Mouse (Mus musculus) heart, embryonic 15.5 days (tissue): ENCODE measurements around the gene Arhgap1. TPM values are rescaled to one million over a fixed set of nuclear protein-coding genes. Genes with fewer than 3 reads are reported as not detected.

ENCODE experiments used
- ATAC-seq: fragments of 200-750 bp; cut with Nextera tagmentation; replicated peaks from 2 replicates; pipeline ENCODE4 v1.8.0; 2017; ENCODE audit warnings: low read depth, moderate TSS enrichment; ENCODE audit not compliant: insufficient number of reproducible peaks, insufficient read depth, low FRiP score
- H3K27ac ChIP-seq: fragments of 300-500 bp; sonication (generic); 2 replicates; pipeline ENCODE4 v1.5.1; 2015; ENCODE audit warnings: mild to moderate bottlenecking, inconsistent platforms
- H3K27me3 ChIP-seq: fragments of 300-500 bp; sonication (generic); 2 replicates; pipeline ENCODE4 v1.6.1; 2015; ENCODE audit warnings: inconsistent platforms
- H3K36me3 ChIP-seq: fragments of 300-500 bp; sonication (generic); 2 replicates; pipeline ENCODE4 v1.6.1; 2015; ENCODE audit warnings: mild to moderate bottlenecking, inconsistent platforms
- H3K4me1 ChIP-seq: fragments of 300-500 bp; sonication (generic); replicated peaks from 2 replicates; pipeline ENCODE4 v1.6.1; 2015; ENCODE audit warnings: inconsistent platforms
- H3K4me2 ChIP-seq: fragments of 300-500 bp; sonication (generic); 2 replicates; pipeline ENCODE4 v1.6.1; 2015; ENCODE audit warnings: inconsistent platforms, mild to moderate bottlenecking, moderate library complexity
- H3K4me3 ChIP-seq: fragments of 300-500 bp; sonication (generic); 2 replicates; pipeline ENCODE4 v1.5.1; 2015; ENCODE audit warnings: mild to moderate bottlenecking, inconsistent platforms
- H3K9ac ChIP-seq: fragments of 300-500 bp; sonication (generic); 2 replicates; pipeline ENCODE4 v1.6.1; 2015; ENCODE audit warnings: mild to moderate bottlenecking, inconsistent platforms
- H3K9me3 ChIP-seq: fragments of 300-500 bp; sonication (generic); replicated peaks from 2 replicates; pipeline ENCODE4 v1.6.1; 2016; ENCODE audit warnings: inconsistent platforms
- WGBS: fragments of 180-500 bp; shearing (Covaris S2); methylation state at CpG from one replicate; pipeline ENCODE4 v1.1.7; 2015; ENCODE audit warnings: mixed read lengths; 5-methylcytosine and 5-hydroxymethylcytosine counted together
- polyA plus RNA-seq: library from polyadenylated mRNA; unstranded; fragments of >200 nt; fragmentation: Nextera tagmentation; extraction: Ambion mirVana; gene quantifications from 2 replicates; pipeline ENCODE4 v1.2.1, GENCODE M21; 2015

The Arhgap1 gene
- polyA plus RNA-seq, 1 experiment from 2014 or later: 105 TPM

DNA sequence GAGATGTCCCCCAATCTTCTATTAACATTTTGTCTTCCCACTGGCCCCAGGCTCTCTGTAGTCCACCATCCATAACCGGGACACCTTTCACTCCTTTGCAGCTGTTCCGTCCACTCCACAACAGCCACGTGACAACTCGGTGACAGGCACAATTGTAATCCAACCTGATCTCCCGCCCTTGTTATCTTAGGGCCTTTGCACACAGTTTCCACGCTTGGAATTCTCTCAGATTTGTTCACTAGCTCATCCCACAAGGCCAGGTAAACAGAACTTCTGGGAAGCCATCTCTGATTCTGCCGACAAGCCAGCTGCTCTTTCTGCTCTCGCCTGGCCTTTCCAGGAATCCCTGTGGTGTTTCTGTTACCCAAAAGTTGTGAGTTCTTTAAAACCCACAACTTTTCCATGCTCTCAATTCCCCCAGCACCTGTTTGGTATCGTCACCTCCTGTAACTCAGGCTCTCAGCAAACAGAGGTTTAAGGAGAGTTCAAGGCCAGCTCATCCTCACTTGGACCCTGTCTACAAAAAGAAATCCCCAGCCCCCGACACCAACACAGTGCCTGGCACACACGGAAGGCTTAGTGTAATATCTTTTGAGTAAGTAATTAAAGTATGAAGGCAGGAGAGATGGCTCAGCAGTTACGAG lies 16.2 kb upstream of the Arhgap1 start:
- Histone ChIP-seq H3K4me1 (no peaks in the 10 kb centered on the region), H3K4me2 (no peak overlapping the region), H3K27me3 (no peaks in the 10 kb centered on the region), H3K4me3 (no peak overlapping the region), H3K9me3 (no peaks in the 10 kb centered on the region), H3K36me3 (no peaks in the 10 kb centered on the region), H3K9ac (no peak overlapping the region), H3K27ac (no peak overlapping the region)
- ATAC-seq: no peak
- 68% methylated on average over 12 of the region's 12 CpGs for WGBS

DNA sequence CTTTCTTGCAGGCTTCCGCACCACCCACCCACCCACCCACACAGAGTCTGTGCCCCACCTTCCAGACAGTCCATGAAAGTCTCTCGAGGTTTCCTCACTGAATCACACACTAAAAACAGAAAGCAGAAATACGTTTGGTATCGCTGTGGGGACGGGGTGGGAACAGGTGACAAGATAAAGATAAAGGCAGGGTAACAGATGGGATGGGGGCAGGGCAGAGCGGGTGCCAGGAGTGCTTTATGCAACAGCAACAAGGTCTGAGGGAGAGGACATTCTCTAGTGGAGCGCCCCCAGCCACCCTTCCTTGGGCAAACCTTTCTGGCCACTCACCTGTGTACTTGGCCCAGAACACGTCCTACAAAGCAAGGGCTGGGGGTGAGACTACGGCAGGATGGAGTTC lies 14.8 kb upstream of the Arhgap1 start:
- H3K36me3 ChIP-seq: no peaks in the 10 kb centered on the region
- H3K9me3 ChIP-seq: no peaks in the 10 kb centered on the region
- no peak for ATAC-seq
- H3K4me2 ChIP-seq: no peak overlapping the region
- no peaks in the 10 kb centered on the region for H3K4me1 ChIP-seq
- 59% methylated on average over 9 of the region's 9 CpGs for WGBS
- H3K27ac ChIP-seq: no peak overlapping the region
- H3K4me3 ChIP-seq: no peak overlapping the region
- no peak overlapping the region for H3K9ac ChIP-seq
- no peaks in the 10 kb centered on the region for H3K27me3 ChIP-seq

DNA sequence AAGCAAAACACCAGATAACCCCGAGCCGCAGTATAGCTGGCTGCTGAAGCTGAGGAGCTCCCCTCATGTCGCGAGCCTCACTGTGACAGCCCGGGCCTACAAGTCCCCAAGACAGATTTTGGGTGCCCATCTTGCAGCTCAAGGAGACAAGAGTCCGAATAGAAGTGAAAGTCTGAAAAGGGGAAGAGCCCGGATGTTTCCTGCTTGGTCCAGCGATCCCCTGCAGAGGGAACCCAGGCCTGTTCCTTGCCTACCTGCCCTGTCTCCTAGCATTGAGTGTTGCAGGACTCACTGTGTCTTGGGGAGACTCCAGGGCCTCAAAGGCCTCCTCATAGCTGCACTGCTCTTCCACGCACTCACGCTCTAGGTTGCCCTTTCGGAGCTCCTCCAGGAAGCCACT lies 14.2 kb upstream of the Arhgap1 start:
- H3K4me2 ChIP-seq: no peak overlapping the region
- H3K9ac ChIP-seq: no peak overlapping the region
- H3K4me3 ChIP-seq: no peak overlapping the region
- 77% methylated on average over 11 of the region's 11 CpGs for WGBS
- no peaks in the 10 kb centered on the region for H3K9me3 ChIP-seq
- H3K27ac ChIP-seq: no peak overlapping the region
- no peaks in the 10 kb centered on the region for H3K27me3 ChIP-seq
- ATAC-seq: no peak
- H3K36me3 ChIP-seq: no peaks in the 10 kb centered on the region
- no peaks in the 10 kb centered on the region for H3K4me1 ChIP-seq

DNA sequence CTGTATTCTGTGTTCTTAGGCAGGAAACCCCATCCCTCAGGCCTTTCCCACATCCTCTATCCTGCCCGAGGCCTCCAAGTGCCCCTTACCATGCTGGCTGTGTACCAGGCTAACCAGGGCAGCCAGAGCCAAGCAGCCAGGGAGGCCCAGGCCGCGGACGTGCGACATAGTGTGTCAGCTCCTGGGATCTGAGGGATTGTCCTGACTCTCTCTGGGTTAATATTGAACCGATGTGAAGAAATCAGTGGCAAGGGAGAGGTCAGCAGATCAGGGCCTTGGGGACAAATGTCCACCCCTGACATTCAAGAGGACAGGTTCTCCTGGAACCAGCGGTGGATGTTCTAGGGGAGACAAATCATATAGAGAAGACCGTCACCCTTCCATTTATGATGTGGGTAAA lies 13.4 kb upstream of the Arhgap1 start, which contains the start of gene F2:
Gene F2, minus strand, starts transcription at position 186 of the 400 bp plus-strand sequence.
- H3K4me1 ChIP-seq: no peaks in the 10 kb centered on the region
- H3K4me3 ChIP-seq: no peak within 1 kb of the TSS
- no peak within 1 kb of the TSS for H3K27ac ChIP-seq
- no peak within 1 kb of the TSS for H3K9ac ChIP-seq
- no peaks in the 10 kb centered on the region for H3K9me3 ChIP-seq
- H3K27me3 ChIP-seq: no peaks in the 10 kb centered on the region
- ATAC-seq: no peak
- WGBS: 80% methylated on average over 8 of the region's 8 CpGs
- no peaks in the 10 kb centered on the region for H3K36me3 ChIP-seq
- no peak within 1 kb of the TSS for H3K4me2 ChIP-seq

DNA sequence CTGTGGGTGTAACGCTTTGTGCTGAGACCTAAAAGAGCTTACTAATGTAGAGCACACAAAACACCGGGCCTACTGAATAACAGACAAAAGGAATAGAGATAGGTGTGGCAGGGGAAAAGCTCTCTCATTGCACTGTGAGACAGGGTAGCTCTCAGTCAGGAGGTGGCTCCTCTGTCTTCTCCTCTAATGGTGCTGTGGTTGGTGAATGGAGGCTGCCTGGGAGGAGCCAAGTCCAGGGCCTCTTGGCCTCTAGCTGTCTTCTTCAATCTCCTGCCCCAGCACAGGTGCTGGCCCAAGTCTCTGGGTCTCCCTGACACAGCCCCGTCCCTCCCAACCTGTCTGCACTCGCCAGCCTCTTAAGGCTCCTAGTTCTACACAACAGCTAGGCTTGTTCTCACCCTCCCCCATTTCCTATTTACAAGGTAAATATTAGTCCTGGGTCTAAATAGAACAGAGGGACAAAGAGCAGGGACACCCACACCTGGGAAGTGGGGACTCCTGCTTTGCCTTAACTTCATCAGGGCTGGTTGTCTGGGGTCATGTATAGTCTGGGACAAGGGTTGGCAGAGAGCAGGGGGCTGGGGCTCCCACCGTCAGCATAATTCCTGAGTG lies 12.8 kb upstream of the Arhgap1 start:
- Histone ChIP-seq H3K36me3 (no peaks in the 10 kb centered on the region), H3K4me1 (no peaks in the 10 kb centered on the region), H3K9me3 (no peaks in the 10 kb centered on the region), H3K27ac (no peak overlapping the region), H3K4me2 (no peak overlapping the region), H3K4me3 (no peak overlapping the region), H3K27me3 (no peaks in the 10 kb centered on the region), H3K9ac (no peak overlapping the region)
- ATAC-seq: no peak
- WGBS: 74% methylated on average over 5 of the region's 5 CpGs

DNA sequence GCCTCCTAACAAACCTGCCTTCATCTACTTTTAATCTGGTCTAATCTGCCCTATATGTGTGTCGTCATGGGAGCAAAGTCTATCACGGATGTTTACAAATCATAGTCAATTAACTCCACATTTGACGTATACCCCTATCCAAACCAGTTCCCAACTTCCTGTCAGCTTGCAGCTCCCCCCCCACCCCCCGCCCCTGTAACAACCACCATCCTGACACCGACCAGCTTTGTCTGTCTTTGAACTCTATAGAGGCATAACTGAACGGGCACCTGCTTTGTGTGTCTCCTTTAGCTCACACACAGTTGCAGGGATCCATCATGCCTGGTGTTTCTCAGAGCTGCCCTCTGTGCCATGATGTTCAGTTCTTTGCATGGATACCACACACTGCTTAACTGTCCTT lies 10.7 kb upstream of the Arhgap1 start:
- Histone ChIP-seq H3K4me2 (no peak overlapping the region), H3K4me1 (no peaks in the 10 kb centered on the region), H3K4me3 (no peak overlapping the region), H3K27ac (no peak overlapping the region), H3K9me3 (no peaks in the 10 kb centered on the region), H3K36me3 (peaks cover 8% of the 10 kb centered on the region), H3K9ac (no peak overlapping the region), H3K27me3 (no peaks in the 10 kb centered on the region)
- WGBS: 70% methylated on average over 6 of the region's 6 CpGs
- ATAC-seq: no peak

DNA sequence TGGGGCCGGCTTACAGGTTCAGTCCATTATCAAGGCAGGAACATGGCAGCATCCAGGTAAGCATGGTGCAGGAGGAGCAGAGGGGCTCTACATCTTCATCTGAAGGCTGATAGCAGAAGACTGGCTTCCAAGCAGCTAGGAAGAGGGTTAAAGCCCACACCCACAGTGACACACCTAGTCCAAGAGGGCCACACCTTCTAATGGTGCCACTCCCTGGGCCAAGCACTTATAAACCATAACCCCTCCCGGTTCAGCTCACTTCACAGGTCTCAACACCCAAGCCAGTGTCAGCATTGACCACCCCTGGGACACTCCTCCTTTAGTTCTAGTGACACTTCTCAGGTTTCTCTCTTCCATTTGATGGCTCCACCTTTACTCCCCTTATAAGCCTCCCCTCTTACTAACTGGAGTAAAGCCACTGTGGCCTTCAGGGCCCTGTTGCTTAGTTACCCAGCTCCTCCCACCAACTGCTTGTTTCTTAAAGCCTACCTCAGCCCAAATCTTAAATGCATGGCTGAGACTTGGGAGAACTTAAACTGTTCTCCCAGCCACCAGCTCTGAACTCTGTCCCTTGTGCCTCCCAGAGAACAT lies 6.7 kb upstream of the Arhgap1 start:
- Histone ChIP-seq H3K9me3 (no peaks in the 10 kb centered on the region), H3K4me3 (no peak overlapping the region), H3K36me3 (peaks cover 48% of the 10 kb centered on the region), H3K9ac (no peak overlapping the region), H3K27me3 (no peaks in the 10 kb centered on the region), H3K4me1 (no peaks in the 10 kb centered on the region), H3K4me2 (no peak overlapping the region), H3K27ac (no peak overlapping the region)
- WGBS: 82% methylated on average over 2 of the region's 2 CpGs
- ATAC-seq: no peak

DNA sequence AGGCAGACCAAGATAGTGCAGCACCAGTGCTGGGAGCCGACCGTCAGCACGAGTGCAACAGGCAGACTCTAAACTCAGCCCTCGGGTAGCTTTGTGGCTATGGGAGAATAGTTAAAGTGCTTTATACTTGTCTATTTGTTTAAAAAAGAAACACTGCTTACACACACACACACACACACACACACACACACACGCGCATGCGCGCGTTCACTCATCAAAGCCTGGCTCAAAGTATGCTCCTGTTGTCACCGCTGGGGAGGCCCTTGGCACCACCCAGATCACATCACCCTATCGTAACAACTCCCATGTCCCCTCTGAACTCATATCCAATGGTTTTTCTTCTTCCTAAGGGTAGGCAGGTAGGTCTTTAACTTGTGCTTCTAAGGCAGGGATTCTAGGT lies 5.6 kb upstream of the Arhgap1 start:
- 92% methylated on average over 11 of the region's 11 CpGs for WGBS

DNA sequence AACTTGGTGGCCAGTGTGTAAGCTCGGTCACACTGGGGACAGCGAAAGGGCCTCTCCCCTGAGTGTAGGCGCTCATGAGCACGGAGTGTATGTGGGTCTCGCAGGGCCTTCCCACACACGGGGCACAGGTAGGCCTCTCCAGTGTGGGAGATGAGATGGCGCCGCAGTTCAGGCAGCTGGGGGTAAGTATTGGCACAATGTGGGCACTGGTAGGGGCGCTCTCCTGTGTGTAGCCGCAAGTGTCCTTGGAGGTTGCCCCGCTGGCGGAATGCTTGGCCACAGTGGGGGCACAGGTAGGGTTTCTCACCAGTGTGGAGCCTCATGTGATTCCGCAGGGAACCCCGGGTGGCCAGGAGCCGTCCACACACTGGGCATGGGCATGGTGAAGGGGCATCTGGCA lies 4.3 kb upstream of the Arhgap1 start:
- Histone ChIP-seq H3K27ac (no peak overlapping the region), H3K4me3 (no peak overlapping the region), H3K9ac (no peak overlapping the region), H3K27me3 (no peaks in the 10 kb centered on the region), H3K36me3 (peaks cover 49% of the 10 kb centered on the region), H3K4me2 (no peak overlapping the region), H3K9me3 (no peaks in the 10 kb centered on the region), H3K4me1 (peaks cover 9% of the 10 kb centered on the region)
- 97% methylated on average over 15 of the region's 15 CpGs for WGBS
- no peak for ATAC-seq

More for the DNA sequence above, 5.6 kb upstream of the Arhgap1 start:
- Histone ChIP-seq H3K27me3 (no peaks in the 10 kb centered on the region), H3K4me3 (no peak overlapping the region), H3K4me1 (peaks cover 8% of the 10 kb centered on the region), H3K27ac (no peak overlapping the region), H3K9ac (no peak overlapping the region), H3K36me3 (peaks cover 49% of the 10 kb centered on the region), H3K9me3 (no peaks in the 10 kb centered on the region), H3K4me2 (no peak overlapping the region)
- no peak for ATAC-seq

DNA sequence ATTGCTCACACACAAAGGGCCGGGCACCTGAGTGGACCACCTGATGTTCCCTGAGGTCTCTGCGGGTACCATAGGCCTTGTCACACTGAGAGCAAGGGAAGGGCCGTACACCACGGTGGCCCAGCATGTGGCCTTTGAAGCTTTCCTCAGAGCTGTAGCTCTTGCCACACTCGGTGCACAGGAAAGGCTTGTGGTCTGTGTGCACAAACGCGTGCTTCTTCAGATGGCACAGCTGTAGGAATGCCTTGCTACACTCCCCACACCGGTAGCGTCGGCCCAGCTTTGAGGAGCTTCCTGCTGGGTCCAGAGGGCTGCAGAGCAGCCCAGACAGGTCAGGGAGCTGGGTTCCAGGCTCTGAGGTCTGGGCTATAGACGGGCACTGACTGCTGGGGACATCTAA lies 3.8 kb upstream of the Arhgap1 start:
- 91% methylated on average over 11 of the region's 11 CpGs for WGBS
- Histone ChIP-seq H3K9me3 (no peaks in the 10 kb centered on the region), H3K9ac (no peak overlapping the region), H3K4me1 (peaks cover 11% of the 10 kb centered on the region), H3K27ac (no peak overlapping the region), H3K4me3 (no peak overlapping the region), H3K4me2 (no peak overlapping the region), H3K27me3 (no peaks in the 10 kb centered on the region), H3K36me3 (peaks cover 49% of the 10 kb centered on the region)
- ATAC-seq: no peak

DNA sequence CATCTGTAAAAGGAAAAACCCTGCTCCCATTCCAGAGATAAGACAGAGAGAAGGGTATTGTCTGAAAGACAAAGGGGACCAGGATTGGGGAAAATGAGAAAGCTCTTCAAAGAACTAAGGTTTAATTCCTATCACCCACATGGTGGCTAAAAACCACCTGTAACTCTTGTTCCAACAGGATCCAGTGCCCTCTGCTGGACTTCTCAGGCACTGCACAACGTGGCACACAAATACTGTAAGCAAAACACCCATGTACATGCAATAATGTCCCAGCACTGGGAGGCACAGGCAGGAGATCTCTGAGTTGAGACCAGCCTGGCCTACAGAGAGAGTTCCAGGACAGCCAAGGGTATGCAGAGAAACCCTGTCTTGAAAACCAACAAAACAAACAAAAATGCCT lies 2.9 kb upstream of the Arhgap1 start:
- Histone ChIP-seq H3K4me3 (no peak overlapping the region), H3K27ac (no peak overlapping the region), H3K4me1 (peaks cover 20% of the 10 kb centered on the region), H3K36me3 (peaks cover 49% of the 10 kb centered on the region), H3K9me3 (no peaks in the 10 kb centered on the region), H3K4me2 (no peak overlapping the region), H3K27me3 (no peaks in the 10 kb centered on the region), H3K9ac (no peak overlapping the region)
- ATAC-seq: no peak
- WGBS: 29% methylated on average over 1 of the region's 1 CpGs

DNA sequence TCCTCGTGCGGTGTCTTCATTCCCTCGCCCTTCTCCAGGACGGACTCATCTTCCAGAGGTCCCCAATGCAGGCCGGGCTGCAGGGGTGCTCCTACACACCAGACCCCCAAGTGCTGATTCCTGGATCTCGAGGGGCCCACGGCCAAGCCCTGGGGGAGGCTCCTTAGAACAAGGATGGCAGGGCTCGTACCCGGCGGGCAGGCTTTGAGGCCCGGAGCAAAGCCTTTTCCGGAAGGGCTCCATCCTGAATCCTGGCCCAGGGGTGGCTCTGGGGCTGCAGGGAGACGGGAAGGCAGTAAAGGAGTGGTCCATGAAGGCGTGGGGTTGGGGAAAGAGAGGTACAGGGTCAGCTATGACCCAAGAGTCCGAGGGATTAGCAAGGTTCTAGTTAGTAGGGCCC lies 508 bp upstream of the Arhgap1 start:
- H3K4me3 ChIP-seq: peak overlapping the region; percentile 67
- WGBS: 2% methylated on average over 15 of the region's 15 CpGs
- peak overlapping the region; percentile 83 for H3K9ac ChIP-seq
- H3K36me3 ChIP-seq: peaks cover 44% of the 10 kb centered on the region
- no peak for ATAC-seq
- H3K4me2 ChIP-seq: peak overlapping the region; percentile 94
- H3K27me3 ChIP-seq: no peaks in the 10 kb centered on the region
- H3K27ac ChIP-seq: peak overlapping the region; percentile 88
- H3K4me1 ChIP-seq: peaks cover 44% of the 10 kb centered on the region
- no peaks in the 10 kb centered on the region for H3K9me3 ChIP-seq
